Mouse (Mus musculus): ENCODE measurements around the gene Psmd3.
"Not testable (repeated sequence)": the region's sequence is repeated elsewhere in the genome, so short reads cannot be mapped to it uniquely, and the experiment has no call there.

Gene Psmd3

DNA sequence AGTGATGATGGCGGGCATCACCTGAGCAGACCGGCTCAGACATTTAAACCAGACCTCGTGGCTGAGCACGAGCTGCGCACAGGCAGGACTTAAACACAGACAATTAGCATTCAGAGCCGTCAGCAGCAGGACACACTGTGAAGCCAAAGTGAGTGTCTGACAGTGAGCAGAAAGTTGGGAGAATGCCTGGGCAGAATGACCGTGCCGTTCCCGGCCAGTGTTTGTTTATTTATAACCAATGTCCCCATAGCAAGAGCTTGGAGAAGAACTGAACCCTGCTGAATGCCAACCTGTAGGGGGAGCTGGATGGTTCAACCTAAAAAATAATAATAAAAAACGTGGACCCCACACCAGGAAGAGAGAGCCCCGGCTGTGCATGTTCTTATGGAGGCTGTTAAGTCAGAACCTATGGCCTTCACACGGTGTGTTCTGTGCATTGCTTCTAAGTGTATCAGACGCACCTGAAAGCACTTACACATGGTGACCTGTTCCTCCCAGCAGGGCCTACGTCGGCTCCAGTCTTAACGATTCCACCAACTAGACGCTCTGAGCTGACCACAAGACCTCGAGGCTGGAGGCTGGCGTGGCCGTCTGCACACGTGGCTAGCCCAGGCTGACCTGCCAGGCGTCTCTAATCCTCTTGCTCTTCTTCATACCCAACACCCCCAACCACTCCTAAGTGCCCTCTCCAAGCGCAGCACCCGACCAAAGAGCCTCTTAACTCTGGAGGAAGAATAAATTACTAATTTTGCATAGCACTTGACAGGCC is 39.3 kb downstream of the Psmd3 start:
- DNase-seq, result no peak

DNA sequence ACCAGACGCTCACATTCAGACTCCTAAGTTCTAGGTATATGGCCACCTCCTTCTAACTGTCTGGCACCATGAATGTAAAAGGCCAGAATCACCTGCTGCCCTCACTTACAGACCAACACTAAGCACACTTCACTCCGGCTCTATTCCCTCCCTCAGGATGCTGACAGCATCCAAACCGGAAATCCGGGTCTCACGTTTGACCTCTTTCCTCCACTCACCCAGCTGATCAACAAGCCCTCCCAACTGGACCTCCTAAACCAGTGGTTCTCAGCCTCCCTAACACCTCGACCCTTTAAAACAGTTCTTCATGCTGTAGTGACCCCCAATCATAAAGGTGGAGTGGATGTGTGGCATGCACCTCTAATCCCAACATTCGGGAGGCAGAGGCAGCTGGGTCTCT is 40.7 kb downstream of the Psmd3 start:
- DNase-seq, result no peak

DNA sequence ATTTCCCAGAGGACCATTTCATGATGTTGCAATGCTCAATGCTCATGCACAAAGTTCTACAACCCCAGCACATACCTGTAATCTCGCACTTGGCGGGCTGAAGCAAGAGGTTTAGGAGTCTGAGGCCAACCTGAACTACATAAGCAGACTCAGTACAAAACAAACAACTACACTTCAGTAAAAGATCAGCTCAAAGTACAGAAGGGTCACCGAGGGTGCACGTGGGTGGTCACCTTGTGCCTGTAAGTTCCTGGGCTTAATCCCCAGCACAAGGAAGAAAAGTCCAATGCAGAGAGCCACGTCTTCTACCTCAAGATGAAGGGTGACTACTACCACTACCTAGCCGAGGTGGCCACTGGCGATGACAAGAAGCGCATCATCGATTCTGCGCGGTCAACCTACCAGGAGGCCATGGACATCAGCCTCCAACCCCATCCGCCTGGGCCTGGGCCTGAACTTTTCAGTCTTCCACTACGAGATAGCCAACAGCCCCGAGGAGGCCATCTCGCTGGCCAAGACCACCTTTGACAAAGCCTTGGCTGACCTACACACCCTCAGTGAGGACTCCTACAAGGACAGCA is 43.7 kb downstream of the Psmd3 start:
- DNase-seq, result no peak

DNA sequence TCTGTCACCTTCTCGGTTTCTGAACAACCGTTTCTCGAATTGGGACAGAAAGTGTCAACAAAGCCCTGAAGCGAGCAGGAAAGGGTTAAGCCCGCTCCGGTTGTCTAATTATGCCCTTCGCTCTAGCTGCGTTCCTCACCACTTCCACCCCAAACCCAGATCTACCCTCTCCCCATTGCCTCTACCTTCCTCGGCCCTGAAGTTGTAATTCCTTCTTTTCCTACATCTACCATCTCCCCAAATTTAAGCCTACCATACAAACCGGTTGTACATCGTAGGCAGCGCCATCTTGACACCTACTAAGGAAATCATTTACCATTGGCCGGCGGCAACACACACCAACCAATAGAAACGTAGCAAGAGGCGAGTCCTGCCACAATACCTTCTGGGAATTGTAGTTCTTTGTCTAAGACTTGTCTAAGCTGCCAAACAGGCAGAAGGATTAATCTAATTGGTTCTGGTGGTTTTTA is 46.8 kb downstream of the Psmd3 start, which contains the start of gene Med24:
Med24 (minus strand) TSS at position 317 of the 470 bp plus-strand sequence.
- DNase-seq, result peak; percentile 68 to 71

DNA sequence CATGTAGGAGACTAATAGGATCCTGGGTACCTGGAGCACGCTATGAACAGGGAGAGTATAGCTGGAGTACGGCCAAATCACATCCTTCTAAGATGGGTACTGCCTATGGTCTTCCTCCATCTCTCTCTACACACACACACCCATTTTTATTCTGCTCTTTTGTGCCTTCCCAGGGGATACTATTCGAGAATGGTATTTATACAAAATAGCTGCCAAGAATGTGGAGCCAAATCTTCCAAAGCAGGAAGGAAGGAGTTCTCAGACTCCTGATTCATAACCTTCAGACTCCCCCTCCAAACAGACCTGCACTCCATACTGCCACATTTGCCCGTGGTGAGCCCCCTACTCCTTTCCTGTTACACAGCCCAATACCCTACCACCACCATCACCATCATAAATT is 48.4 kb downstream of the Psmd3 start:
- no peak for DNase-seq

DNA sequence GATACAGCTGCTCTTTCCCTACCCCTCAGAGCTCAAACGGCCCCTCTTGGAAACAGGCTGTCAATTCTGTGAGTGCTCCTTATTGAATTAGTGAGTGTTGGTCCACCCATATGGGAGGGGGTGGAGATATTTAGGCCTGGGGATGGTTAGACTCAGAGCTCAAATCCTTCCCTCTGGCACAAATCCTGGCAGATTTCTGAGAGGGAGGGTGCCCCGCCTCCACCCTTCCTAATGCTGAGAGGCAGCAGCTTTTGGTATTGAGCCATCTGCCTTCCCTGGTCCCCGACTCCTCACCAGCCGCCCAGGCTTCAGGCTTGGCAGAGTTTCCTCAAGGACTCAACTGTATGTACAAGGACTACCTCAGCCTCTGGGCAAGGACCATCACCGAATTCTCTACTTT is 48.8 kb downstream of the Psmd3 start:
- DNase-seq, result no peak

DNA sequence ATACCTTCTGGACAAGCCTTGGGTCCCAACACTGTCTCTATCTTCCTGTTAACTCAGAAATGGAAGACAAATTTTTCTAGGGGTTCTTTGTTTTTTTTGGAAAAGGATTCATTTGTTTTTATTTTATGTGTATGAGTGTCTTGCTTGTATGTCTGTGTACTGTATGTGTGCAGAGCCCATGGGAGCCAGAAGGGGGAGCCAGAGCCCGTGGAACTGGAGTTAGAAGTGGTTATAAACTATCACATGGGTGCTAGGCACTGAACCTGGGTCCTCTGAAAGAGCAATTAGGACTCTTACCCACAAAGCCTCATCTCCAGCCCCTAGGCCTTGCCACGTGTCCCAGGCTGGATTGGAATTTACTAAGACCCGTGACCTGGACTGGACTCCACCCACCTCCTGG is 51.7 kb downstream of the Psmd3 start:
- DNase-seq, result no peak

DNA sequence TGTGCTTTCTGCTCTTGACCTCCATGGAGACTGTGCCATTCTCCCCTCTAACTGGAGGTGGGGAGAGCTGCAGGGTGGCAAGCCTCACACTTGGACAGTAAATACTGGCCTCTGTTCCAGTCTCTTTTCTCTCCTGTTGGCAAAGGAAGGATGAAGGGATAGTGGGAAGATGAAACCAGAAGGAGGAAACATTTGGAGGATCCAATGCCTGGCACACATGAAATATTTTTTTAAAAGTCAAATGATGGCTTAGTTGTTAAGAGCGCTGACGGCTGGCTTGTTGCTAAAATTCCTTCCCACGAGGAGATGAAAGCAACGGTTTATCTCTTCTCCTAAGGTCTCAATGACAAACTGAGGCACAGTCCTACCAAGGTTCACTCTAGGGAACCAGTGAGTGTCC is 52.8 kb downstream of the Psmd3 start:
- no peak for DNase-seq

DNA sequence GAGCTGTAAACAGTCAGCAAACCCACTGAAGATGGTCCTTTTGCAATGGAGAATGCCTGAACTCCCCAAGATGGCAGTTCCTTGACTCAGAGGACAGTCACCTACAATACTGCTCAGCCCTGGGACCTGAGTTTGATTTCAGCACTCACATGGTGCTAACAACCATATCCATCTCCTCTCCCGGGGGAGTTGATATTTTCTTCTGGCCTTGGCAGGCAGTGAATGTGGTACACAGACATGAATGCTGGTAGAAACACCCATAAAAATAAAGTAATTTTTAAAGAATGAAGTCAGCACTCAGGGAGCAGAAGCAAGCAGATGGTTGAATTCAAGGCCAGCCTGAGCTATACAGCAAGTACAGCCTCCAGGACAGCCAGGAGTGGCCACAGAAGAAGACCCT is 53.8 kb downstream of the Psmd3 start:
- no peak for DNase-seq

DNA sequence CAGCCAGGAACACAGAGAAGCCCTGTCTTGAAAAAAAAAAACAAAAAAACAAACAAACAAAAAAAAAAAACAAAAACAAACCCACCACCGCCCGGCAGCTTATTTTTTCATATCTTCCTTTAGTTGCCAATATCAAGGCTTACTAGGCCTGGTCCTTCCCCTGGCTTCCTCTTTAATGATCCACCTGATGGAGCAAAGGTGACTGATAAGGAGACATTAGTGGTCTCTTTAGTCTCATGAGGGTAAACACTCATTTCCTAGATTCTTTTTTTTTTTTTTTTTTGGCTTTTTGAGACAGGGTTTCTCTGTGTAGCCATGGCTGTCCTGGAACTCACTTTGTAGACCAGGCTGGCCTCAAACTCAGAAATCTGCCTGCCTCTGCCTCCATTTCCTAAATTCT is 54.9 kb downstream of the Psmd3 start:
- not testable (repeated sequence) for DNase-seq

DNA sequence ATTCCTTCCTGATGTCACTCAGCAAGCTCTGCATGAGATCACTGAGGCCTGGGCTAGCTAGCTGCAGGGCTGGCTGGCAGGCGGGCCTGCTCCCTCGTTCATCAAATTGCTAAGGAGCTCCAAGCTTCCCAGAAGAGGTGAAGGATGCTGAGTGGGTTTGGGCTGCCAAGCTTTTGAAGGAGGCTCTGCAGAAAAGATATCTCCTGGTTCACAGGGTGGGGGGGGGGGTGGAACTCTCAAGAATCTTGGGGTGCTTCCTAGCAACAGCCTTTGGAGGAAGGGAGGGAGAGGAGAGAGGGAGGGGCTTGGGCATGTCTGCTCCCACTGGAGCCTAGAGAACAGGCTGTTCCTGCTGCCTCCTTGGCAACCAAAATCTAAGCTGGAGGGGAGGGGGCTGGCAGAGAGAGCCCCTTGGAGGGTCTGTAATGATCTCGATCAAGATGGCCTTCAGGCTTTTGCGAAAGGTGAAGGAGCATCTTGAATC is 56.1 kb downstream of the Psmd3 start:
- DNase-seq, result no peak

DNA sequence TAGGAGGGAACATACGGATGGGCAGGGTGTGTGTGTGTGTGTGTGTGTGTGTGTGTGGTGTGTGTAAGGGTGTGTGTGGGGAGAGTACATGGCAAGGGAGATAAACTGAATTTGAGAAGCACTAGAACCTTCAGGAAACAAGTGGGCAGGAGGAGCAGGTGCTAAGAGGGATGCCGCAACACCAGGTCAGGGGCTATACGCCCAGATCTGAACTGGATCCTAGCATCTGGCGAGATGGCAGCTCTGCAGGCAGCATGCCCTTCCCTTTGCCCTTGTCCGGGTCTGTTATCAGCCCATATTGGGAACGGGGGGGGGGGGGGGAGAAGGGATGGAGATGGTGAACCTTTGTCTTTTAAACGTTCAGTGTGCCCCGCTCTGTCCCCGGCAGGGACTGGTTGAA is 56.6 kb downstream of the Psmd3 start:
- DNase-seq, result no peak

DNA sequence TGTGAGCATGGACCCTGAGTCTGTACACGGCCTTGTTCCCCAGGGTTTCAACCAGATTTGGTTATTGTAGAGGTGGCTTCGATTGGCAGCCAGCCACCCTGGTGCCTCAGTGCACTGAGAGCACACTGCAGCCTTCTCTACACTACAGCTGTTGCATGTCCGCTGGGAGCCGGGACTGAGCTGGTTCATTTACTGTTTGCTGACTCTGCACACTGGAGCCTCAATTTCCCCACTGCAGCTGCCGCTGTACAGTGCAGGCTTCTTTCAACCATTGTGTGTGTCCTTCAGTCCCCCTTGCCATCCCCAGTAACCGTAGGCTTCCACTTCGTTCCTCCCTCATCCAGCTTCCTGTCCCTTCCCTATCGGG is 57.7 kb downstream of the Psmd3 start:
- DNase-seq, result no peak

DNA sequence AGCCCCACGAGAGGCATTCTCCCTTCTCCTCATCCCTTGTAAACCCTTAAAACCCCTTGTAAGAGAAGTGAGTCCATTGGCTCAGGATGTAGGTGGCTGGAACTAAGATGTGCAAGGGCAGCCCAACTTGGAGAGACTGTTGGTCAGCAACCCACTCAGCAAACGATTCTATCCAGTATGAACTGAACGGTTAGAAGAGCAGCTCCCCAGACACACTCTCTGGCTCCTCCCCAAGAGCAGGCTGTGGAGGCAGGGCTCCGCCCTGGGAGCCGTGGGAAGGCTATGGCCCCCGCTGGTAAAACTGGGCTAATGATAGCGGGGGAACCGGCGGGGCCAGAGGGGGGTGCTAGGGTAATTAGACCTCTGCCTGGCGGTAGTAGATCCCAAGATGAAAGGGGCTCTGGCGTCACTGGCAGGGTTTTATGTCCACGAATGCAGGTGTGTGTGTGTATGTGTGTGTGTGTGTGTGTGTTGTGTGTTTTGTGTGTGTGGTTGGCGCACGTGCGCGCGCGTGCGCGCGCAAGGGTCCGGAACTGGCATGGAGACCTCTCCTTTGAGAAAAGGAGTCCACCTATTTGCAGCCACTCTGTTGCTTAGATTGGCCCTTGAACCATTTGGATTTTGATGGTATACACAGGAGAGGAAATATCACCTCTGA is 58.2 kb downstream of the Psmd3 start, which contains the start of gene Thra:
Thra (plus strand) TSS at position 246 of the 658 bp plus-strand sequence.
- DNase-seq, result no peak

DNA sequence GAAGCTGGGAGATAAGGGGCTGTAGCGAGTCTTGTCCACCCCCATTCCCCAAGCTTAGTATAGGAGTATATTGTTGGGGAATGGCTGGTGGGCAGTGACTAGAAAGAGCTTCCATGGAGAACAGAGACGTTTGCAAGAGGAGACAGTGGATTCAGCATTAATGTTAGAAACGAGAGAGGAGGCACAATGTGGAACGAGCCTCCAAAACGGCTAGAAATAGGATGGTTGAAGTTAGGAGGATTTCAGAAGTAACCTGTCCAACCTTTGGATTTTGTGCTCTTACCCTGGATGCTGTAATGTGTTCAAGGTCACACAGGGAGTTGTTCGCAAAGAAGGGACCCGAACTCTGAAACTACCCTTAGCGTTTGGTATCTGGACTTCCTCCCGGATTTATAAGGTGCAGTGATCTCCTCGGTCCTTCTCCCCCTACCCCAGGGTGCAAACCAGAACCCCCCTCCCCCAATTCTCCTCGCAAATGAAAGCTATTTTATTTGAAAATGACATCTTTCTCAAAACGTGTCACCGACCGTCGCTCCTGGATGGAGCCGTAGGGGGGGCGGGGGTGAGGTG is 58.8 kb downstream of the Psmd3 start:
- DNase-seq, result no peak

DNA sequence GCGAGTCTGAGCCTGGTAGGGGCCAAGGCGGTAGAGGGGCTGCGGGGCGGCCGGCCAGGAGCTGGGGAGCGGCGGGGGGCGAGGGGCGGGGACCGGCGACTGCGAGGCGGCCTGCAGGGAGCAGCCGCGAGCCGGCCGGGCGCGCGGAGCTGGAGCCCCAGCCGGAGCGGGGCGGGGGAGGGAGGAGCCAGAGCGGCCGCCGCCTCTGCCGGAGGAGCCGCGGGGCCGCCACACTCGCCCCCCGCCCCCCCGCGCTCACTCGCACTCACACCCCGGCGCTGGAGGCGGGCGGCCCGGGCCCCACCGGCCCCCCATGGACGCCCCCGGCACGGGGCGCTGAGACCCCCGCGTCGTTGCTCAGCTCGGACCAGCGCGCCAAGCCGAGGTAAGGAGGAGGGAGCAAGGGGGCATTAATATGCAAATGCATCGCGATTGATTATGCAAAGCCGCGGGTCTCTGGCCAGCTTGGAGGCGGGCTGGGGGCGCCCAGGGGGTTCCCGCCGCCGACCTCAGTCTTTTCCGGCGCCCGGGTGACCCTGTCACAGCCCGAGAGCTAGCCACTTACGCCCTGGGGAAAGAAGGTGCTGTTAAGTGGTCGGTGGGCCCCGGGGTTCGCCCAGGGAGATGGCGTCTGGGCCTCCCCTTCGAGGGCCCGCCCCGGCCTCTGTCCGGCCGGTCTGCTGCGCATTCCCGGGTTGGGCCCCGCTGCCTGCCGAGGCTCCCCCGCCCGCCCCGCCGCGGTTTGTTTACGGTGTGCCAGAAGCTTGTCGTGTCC is 59.5 kb downstream of the Psmd3 start:
- peak; percentile 62 to 80 for DNase-seq

DNA sequence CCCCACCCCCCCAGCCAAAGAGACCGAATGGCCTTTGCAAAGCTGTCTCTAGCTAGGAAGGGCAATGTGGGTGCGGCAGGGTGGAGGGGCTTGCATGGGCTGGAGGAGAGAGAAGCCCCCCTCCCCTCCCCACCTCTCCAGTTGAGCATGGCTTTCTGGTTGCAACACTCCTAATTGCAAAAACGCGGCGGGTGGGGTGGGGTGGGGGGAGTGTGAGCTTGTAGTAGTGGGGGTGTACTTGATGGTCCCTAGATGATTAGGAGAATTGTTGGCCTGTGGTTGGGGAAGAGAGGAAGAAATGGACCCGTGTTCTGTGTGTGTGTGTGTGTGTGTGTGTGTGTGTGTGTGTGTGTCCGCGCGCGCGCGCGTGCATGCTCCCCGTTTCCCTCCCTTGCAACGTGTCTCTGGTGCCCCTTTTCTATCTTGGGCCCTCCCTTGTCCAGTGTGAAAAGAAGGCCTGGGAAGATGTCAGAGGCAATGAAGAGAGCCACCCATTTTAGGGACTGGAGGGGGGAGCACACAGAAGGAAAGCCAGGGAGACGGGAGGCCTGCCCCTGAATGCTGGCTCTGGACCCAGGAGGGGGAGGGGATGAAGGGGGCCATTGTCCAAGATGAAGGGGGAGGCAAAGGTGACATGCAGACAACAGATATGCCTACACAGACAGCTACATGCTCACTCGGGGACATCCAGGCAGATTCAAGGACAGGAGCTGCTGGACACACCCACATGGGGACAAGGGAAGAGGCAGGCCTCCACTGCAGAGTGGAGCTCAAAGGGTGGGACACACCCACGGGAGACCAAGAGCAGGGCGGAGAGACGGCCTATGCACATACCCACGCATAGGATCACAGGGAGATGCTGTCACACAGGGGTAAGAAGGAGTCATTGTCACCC is 60.3 kb downstream of the Psmd3 start:
- no peak for DNase-seq

DNA sequence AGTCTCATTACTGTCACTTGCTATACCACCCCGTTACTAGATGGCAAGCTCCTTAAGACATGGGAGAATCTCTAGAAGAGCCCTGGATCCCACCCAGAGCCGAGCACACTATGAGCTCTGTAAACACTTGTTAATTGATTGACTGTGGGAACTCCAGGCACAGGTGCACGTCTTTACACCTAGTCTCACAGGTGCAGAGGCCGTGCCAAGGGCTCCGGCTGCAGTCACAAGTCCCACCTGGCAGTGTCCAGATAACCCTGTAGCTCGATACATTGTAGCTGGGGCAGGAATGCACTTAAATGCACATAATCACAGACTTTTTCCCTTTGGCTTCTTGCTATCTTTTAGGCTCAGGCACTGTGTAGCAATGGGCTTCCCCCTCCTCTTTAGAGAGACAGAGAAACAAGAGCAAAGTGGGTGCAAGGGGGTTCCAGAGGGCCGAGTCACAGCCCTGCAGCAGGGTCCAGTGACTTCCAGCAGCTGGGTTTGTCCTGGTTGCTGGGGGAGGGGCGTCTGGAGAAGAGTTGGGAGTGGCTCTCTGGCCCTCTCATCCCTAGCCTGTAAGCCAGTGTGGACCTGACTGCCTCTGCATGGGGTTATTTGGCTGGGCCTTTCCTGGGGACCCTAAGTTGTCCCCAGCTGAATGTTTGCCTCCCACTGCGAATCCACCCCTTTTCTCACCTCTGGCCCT is 61.4 kb downstream of the Psmd3 start:
- DNase-seq, result no peak

DNA sequence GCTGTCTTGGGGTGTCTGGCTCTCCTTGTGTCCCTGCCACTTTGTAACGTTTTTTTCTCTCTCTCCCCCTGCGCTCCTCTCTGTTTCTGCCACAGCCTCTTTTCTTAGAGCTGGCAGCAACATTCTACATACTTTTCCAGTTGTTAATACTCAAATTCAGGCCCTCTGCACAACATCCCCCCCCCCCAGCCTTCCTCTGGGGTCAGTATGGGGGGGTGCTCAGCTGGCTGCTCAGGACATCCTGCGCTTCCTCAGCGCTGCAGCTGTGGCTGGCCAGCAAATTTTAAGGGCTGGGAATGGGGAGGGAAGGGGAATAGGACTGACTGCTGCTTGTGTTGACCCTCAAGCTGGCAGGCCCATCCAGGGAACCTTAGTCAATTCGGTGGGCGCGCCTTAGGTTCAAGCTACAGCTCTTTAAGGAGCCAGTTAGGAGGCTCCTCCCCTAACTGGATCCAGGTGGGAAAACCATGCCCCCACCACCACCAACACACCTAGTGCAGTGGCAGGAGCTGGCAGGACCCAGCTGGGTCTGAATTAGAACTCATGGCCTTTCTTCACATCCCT is 62.2 kb downstream of the Psmd3 start:
- no peak for DNase-seq

All from spleen, adult 18-20 months (tissue).